Mouse (Mus musculus) gastrocnemius, postnatal 14 days (tissue): ENCODE results near the gene Rtcb. TPM values are rescaled to one million over a fixed set of nuclear protein-coding genes. Genes with fewer than 3 reads are reported as not detected.

Experiments
- DNase-seq: peaks from one replicate; pipeline ENCODE4 v3.0.0; 2021; ENCODE audit warnings: mixed read lengths
- intact Hi-C: fragments of 180-260 bp; cut with DNase I; formaldehyde crosslinking; loops from one replicate; pipeline ENCODE4 v1.15.1; 2025; ENCODE audit warnings: low total_unique reads
- long read RNA-seq, 2 experiments: library from polyadenylated mRNA; stranded (forward); transcript quantifications; one replicate each; pipeline ENCODE4 v2.0.0; 2021
- total RNA-seq, 2 experiments: library from RNA; stranded (reverse); gene quantifications; 2 replicates each; pipeline ENCODE4 v1.2.3; 2021

Rtcb gene
- 10 to 100 TPM; 53.7 to 54.6 TPM for total RNA-seq
- long read RNA-seq, experiment 1, transcript Rtcb-201 (12 exons, 2,009 nt), result major isoform, 84 of 87 reads
- long read RNA-seq, experiment 1, partial matches to known transcripts, result 2 of 87 reads
- long read RNA-seq, experiment 1, other reads (novel, unspliced or antisense), result 1 of 87 reads
- long read RNA-seq, experiment 2, transcript Rtcb-201 (12 exons, 2,009 nt), result major isoform, 94 of 99 reads
- long read RNA-seq, experiment 2, partial matches to known transcripts, result 3 of 99 reads
- long read RNA-seq, experiment 2, other reads (novel, unspliced or antisense), result 2 of 99 reads

- intact Hi-C loops, result no loop called here
- peak; percentile 97 for DNase-seq
Observed at GRCm38 (mm10) chr10:85957464-85957950, at the start of gene Rtcb. Gene Rtcb, minus strand, starts transcription at chr10:85957823.

- DNase-seq, result no peak
Observed at GRCm38 (mm10) chr10:86006455-86006854, 48.8 kb upstream of the Rtcb start.

DNA sequence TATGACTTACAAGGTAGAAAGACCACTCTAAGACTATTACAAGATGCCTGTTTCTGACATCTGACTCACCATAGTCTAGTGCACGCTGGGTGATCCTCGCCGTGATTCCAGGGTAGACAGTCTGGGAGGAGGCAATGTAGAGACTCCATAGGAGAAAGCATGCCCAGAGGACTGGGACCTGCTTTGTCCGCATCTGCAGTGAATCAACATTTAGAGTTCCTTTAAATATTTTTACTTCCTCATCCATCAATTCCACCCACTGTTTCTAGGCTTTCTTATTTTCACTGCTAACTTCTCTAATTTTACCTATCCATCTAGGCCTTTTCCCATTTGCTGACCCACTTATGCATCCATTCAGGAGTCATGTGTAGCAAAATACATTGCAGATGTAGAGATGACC, 42.8 kb upstream of the Rtcb start:
- intact Hi-C loops, result no loop called here

More at GRCm38 (mm10) chr10:86006455-86006854, 48.8 kb upstream of the Rtcb start:
- intact Hi-C loops, result no loop called here

DNA sequence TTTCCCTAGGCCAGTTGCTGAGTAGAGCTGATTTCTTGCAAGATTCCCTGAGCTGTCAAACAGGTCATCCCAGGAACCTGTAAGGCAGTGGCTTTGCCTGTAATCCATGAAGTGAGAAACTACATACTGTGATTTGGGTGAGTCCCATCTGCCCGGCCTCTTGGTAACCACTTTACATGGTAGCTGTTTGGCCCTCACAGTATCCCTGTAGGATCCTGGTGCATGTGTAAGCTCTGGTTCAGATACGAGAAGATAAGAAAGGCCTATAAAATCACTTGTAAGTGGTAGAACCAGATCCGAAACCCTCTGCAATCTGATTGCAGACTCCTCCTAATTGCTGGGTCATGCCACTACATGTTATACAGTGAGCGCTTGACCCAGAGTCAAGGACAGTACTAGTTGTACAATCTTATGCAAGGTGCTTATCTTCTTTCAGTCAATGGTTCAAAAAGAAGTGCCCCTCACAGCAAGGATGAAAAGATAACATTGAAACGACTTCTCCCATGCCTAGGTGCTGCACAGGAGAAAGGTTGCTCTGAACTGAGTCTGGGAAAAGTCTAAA, 37.0 kb upstream of the Rtcb start:
- no peak for DNase-seq
- intact Hi-C loops, result no loop called here

More for the DNA sequence above, 42.8 kb upstream of the Rtcb start:
- DNase-seq, result no peak

- DNase-seq, result no peak
- intact Hi-C loops, result no loop called here
Observed at GRCm38 (mm10) chr10:85993836-85994235, 36.2 kb upstream of the Rtcb start.

DNA sequence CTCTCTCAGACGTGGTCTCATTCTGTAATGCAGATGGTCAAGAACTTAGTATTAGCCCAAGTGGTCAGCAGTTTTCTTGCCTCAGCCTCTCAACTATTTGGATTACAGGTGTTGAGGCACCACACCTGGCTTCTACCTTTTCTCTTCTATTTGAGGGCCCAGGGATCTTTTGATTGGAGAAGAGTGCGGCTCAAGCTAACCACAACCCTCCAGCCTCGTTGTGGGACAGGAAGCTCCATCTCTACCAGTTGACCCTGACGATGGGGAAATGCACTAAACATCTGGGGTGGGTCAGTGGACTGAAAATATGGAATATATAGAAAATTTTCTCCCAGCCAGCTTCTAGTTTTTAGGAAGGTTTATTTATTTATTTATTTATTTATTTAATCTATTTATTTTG, 34.8 kb upstream of the Rtcb start:
- intact Hi-C loops, result no loop called here
- DNase-seq, result no peak

DNA sequence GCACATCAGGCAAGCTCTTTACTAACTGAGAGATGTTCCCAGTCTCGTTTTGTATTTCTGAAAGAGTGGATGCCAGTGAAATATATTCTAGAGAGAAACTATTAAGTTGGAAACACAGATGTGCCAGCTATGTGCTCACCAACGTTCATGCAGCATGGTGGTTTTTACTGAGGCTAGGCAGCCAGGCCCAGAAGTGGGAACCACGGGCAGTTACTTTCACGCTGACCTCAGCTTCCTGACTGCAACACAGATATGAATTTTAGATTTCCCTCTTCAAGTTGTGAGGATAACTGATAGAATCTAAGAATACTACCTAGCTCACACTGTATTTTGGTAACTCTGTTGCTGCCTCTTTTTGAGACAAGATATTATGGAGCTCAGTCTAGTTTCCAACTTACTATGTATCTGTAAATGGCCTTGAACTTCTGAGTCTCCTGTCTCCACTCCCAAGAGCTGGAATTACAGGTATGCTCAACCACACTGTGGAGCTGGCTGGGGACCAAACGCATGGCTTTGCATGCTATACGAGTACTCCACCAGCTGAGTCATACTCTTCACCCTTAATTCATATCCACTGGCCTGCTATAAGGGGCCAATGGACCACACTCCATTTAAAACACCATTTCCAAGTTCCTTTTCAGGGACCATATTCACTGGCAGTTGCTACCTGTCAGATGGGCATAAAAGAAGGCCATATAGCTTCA, 31.9 kb upstream of the Rtcb start:
- no peak for DNase-seq
- intact Hi-C loops, result no loop called here

DNA sequence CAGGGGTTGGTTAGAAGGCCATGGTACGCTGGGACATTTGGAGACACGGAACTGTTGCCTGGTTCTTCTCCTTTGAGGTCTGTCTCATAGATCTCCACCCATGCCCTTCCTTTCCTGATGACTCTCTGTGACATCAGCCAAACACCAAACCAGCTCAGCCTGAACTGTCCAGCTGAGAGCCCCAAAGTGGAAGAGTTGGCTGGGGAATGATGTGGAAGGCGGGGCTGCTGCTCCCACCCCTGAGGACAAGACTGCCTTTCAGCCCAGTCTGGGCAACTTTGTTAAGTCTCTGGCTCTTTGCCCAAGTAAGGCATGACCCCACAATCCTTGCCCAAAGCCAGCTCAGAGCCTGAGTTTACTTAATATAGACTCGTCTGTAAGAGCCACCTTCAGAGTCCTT, 15.3 kb upstream of the Rtcb start:
- intact Hi-C loops, result loop anchor here (5.0 kb wide), 1 partner anchor 489 kb away; no protein-coding TSS in a partner anchor
- no peak for DNase-seq

- DNase-seq, result no peak
- intact Hi-C loops, result loop anchor here (5.0 kb wide), 1 partner anchor 490 kb away; no protein-coding TSS in a partner anchor
Observed at GRCm38 (mm10) chr10:85971826-85972225, 14.2 kb upstream of the Rtcb start.

DNA sequence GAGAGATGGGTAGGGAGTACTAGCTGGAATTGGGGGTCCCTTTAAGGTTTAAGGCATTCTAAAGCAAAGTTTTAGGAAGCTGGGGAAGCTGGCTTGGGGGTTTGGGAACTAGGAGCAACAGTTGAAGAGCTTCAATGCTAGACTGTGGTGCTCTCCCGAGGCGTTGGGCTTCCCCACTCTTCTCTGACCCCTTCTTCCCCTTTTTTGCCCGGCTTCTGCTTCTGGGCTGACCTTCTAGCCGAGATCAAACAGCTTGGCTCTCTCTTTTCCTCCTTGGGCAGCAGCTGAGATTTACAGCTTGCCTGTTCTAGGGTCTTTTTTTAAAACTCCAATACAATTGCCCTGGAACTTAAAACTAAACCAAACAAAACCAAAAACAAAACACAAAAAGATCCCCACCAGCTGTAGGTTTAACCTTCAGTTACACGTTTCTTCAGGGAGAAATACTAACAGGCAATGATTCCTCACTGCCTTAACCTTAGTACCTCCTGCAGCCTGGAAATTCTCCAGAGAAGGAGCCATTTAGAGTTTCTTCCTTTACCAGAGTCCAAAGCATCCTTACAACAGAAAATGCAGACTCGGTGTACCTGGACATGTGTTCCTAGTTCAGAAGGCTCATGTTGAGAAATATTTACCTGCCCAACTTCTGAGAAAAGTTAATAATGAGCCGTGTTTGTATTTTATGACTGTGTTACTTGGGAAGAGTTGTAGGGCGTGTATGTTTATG, 12.4 kb upstream of the Rtcb start:
- no peak for DNase-seq
- intact Hi-C loops, result loop anchor here (5.0 kb wide), 1 partner anchor 492 kb away; no protein-coding TSS in a partner anchor

GRCm38 (mm10) chr10:85968731-85969130, 11.1 kb upstream of the Rtcb start:
- intact Hi-C loops, result no loop called here

DNA sequence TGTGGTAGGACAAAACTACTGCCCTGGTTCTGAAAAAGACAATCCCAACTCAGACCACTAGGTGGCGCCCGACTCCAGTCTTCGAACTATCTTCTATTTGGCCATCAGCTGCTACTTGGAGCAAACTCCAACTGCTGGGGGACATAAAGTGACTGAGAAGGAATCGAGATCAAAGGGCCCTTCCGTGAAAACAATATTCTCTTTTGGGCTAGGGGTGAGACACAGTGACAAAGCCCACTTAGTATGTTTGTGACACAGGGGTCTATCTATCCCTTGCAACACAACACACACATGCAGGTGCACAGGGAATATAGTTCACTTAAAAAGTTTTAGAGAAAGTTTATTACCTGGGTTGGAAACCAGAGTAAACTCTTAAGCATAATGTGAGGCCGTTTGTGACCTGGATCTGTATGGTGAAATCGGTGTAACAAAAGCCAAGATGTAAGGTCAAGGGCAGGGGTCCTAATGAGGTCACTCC, 10.6 kb upstream of the Rtcb start:
- intact Hi-C loops, result no loop called here

More at GRCm38 (mm10) chr10:85968731-85969130, 11.1 kb upstream of the Rtcb start:
- no peak for DNase-seq

DNA sequence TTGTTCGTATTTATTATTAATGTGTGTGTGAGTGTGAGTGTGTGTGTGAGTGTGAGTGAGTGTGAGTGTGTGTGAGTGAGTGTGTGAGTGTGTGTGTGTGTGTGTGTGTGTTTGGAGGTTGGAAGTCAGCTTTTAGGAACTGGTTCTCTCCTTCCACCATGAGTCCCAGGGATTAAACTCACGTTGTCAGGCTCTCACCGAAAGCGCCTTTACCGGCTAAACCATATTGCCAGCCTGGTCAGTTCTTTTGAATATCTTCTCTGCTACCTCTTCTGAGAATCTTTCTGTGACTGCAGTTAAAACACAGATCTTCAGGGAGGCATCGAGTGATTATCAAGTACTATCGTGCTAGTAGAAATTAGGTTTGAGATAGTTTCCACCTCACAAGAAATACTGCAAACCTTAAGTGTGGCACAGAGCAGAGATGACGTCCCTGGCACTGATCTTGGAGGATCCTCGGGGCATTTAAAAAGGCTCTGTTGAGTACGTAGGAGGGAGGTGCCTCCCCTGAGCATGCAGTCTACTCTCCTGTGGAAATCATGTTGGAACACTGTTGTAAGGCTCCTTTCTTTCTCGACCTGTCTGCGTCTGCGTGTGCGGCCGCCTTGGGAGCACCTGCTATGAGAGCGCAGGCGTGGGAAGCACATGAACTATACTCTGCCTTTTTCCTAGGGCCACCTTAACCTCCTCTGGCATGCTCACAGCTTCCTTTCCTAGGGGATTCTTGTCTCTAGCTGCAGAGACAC, 10.0 kb upstream of the Rtcb start:
- DNase-seq, result no peak
- intact Hi-C loops, result no loop called here

More for the DNA sequence above, 10.6 kb upstream of the Rtcb start:
- peak; percentile 68 for DNase-seq

DNA sequence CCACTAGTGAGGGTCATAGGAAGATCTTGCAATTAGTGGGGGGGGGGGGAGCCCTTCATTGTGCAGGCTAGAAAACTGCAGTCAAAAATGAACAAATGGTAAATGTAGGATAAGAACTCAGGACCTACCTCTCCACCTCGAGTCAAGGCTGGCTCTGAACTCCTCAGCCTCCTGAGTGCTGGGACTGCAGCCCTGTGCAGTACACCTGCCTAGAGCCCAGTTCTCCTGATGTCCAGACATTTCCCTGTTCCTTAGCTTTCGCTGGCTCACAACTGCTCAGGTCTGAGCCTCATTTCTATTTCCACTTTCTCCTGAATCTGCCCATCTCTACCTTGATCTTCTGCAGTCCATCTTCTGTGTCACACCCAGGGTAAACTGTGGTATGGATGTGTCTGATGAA, 8.9 kb upstream of the Rtcb start:
- intact Hi-C loops, result no loop called here
- no peak for DNase-seq

DNA sequence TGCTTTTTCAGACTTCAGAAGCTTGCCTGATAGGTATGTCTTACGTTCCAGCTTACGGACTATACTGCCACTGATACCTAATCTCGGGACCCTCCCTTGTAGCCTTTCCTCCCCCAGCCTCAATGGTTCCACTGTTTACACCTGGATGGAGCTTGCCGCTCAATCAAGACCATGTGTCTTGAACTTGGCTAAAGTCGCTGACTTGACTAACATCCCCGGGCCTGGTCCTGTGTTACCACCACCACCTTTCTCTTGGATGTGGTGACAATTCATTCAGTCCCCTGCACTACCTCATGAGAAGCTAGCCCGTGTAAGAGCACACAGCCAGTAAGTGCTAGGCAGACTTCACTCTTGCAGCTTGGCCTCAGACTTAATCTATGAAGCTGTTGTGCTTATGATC, 6.7 kb upstream of the Rtcb start:
- no peak for DNase-seq
- intact Hi-C loops, result no loop called here

- intact Hi-C loops, result no loop called here
- no peak for DNase-seq
Observed at GRCm38 (mm10) chr10:85962897-85963296, 5.3 kb upstream of the Rtcb start.

- intact Hi-C loops, result no loop called here
- DNase-seq, result no peak
Observed at GRCm38 (mm10) chr10:85956871-85957419, 678 bp downstream of the Rtcb start.

DNA sequence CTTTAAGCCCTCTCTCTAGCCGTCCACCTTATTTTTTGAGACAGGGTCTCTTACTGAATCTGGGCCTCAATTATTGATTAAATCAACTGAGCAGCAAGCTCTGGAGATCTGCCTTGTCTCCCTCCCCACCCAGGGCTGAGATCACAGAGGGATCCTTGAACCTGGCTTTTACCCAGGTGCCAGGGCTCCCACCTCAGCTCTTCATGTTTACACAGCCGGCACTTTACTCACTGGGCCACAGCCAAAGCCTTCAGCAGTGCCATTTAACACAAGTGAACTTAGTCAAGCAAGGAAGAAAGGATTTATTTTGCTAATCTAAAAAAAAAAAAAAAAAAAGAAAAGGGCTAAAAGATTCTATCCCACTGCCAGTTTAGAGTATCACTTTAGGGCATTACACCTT, 3.2 kb downstream of the Rtcb start:
- DNase-seq, result no peak
- intact Hi-C loops, result no loop called here

GRCm38 (mm10) chr10:85953401-85953800, 4.2 kb downstream of the Rtcb start:
- DNase-seq, result no peak
- intact Hi-C loops, result no loop called here
